Mouse (Mus musculus) G1E (cell line): ENCODE results near the gene Hes5.

Experiments used
- CTCF ChIP-seq: IDR thresholded peaks from 2 replicates; pipeline ENCODE4 v1.5.1; 2012; ENCODE audit warnings: low read depth, low read length, inconsistent platforms, mixed read lengths
- POLR2AphosphoS5 ChIP-seq: IDR thresholded peaks from 2 replicates; pipeline ENCODE4 v1.6.1; 2012; ENCODE audit warnings: low read depth, low read length, inconsistent platforms; ENCODE audit not compliant: insufficient replicate concordance

GRCm38 (mm10) chr4:154967173-154967572 is 6.5 kb downstream of the Hes5 start:
- TF ChIP-seq CTCF: 0 out of 2 replicates have a peak, but pooled peaks have one; percentile 5
- no peak for TF ChIP-seq POLR2AphosphoS5
